Mouse (Mus musculus) bone marrow, adult 2 months (tissue): Measurements from ENCODE around the gene Clcn6. TPM values are rescaled to one million over a fixed set of nuclear protein-coding genes. Genes with fewer than 3 reads are reported as not detected.

Experiments used
- H3K27ac ChIP-seq: fragments of 200-500 bp; 2 replicates; pipeline ENCODE4 v1.5.1; 2012; ENCODE audit warnings: low read depth, mild to moderate bottlenecking, control low read depth, inconsistent platforms, low read length; ENCODE audit not compliant: control insufficient read depth, poor library complexity, insufficient read depth
- H3K4me1 ChIP-seq: fragments of 200-500 bp; 2 replicates; pipeline ENCODE4 v1.6.1; 2011; ENCODE audit warnings: low read length; ENCODE audit not compliant: control insufficient read depth, insufficient read depth
- H3K4me3 ChIP-seq: fragments of 200-500 bp; replicated peaks from 2 replicates; pipeline ENCODE3; 2011; ENCODE audit warnings: mild to moderate bottlenecking, low read depth, low read length, control low read depth; ENCODE audit not compliant: control insufficient read depth
- CTCF ChIP-seq: fragments of 200-500 bp; IDR thresholded peaks from 2 replicates; pipeline ENCODE4 v1.5.1; 2011; ENCODE audit warnings: low read length, control low read depth; ENCODE audit not compliant: control insufficient read depth, insufficient read depth
- POLR2A ChIP-seq: fragments of 200-500 bp; IDR thresholded peaks from 2 replicates; pipeline ENCODE4 v1.6.1; 2011; ENCODE audit warnings: low read depth, mild to moderate bottlenecking, control low read depth, low read length, borderline replicate concordance; ENCODE audit not compliant: control insufficient read depth
- WGBS: fragments of 180-500 bp; shearing (Covaris S2); methylation state at CpG from one replicate; pipeline ENCODE4 v1.1.7; 2018; 5-methylcytosine and 5-hydroxymethylcytosine counted together
- polyA plus RNA-seq: library from polyadenylated mRNA; stranded (reverse); fragments of >200 nt; gene quantifications from 2 replicates; pipeline ENCODE4 v1.2.4, GENCODE M21; 2011; ENCODE audit warnings: low replicate concordance; ENCODE audit not compliant: missing spikeins, insufficient read depth, insufficient read length

Gene Clcn6
- polyA plus RNA-seq, 1 experiment, result 6.8 TPM

DNA sequence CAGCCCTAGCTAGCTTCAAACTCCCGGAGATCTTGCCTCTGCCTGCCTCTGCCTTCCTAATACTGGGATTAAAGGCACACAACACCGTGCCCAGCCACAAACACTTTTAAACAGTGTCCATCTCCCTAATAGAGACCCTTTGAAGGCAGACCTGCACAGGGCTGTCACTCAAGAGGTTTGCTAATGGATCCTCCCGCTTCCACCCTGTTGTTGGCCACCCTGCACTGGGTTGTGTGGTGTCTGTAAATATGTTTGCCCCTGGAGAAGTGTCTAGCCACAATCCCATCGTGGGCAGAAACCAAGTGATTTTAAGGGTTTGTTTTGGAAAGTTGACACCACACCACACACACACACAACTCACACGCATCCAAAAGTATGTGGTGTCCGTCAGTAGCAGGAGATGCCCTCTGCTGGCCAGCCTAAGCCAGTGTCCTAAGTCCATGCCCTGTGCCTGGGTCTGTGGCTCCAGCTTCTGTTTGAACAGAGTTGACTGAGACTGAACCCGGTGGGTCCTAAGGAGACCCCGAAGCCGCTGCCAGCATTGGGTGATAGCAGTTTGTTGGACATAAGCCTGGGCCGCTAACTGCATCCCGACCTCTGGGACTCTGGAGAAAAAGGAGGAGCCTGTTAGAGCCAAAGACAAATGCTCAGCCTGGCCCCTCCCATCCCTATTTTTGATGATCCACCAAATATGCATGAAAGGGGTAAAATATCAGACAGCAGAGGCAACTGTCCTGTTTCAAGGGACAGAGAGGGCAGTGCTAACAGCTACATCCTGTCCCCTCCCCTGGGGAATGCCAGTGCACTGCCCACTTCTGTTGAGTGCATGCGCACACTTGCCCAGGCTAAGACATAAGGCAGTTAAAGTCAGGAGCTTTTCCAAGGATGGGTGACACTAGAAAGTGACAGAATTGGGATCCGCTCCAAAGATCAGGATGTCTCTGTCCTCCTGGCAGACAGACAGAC is 21.8 kb upstream of the Clcn6 start:
- H3K4me3 ChIP-seq, result no peak overlapping the region
- TF ChIP-seq POLR2A, result no peak
- peak; percentile 77 for TF ChIP-seq CTCF
- H3K4me1 ChIP-seq, result no peaks in the 10 kb centered on the region
- WGBS, result 49% methylated on average over 13 of the region's 13 CpGs
- H3K27ac ChIP-seq, result no peak overlapping the region

DNA sequence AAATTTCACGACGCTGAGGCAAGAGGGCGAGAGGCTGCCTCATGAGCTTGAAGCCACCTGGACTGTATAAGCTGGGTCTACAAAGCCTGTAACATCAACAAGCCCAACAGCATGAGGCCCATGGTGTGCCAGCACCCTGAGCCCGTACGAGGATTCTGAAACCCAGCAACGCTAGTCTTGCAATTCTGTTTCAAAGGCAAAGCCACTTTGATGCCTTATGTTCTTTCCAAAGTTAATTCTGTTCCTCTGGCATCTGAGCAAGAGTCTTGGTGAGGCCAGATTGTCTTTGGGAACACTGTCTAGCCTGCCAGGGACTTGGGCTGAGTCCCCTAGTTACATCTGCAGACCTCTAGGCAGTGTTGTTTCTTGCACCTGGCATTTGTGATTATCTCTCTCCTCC is 20.4 kb upstream of the Clcn6 start:
- no peak overlapping the region for H3K4me3 ChIP-seq
- WGBS, result 88% methylated on average over 6 of the region's 6 CpGs
- H3K4me1 ChIP-seq, result no peaks in the 10 kb centered on the region
- H3K27ac ChIP-seq, result no peak overlapping the region
- no peak for TF ChIP-seq CTCF
- TF ChIP-seq POLR2A, result no peak

DNA sequence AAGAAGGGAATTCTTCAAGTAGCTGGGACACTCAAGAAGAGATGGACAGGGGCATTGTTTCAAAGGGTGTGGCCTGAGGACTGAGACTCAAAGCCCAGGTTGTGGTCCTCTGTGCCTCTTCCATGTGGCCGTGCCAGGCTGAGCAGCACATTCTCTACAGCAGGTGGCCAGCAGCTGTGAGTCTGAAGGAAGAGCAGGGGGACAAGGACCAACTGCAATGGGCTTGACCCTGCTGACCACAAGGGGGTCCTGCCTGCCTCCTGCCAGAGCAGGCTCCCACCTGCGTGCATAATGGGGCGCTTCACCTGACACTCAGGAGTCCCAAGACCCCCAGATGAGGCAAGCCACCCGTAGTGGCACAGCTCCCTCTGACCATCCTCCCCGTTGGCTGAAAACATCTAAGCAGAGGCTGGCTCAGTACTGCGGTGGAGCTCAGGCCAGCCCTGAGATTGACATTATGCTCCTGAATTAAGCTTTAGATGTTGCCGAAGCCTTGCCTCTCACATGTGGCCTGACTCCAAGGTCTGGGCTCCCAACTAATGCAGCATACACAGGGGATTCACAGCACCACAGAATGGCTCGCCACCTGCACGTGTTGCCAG is 19.7 kb upstream of the Clcn6 start:
- no peak overlapping the region for H3K4me3 ChIP-seq
- H3K4me1 ChIP-seq, result no peaks in the 10 kb centered on the region
- no peak overlapping the region; the same call in 1 of the 2 replicates for H3K27ac ChIP-seq
- TF ChIP-seq POLR2A (0 out of 2 replicates have a peak, but pooled peaks have one; percentile 5), CTCF (no peak)
- 89% methylated on average over 9 of the region's 9 CpGs for WGBS

DNA sequence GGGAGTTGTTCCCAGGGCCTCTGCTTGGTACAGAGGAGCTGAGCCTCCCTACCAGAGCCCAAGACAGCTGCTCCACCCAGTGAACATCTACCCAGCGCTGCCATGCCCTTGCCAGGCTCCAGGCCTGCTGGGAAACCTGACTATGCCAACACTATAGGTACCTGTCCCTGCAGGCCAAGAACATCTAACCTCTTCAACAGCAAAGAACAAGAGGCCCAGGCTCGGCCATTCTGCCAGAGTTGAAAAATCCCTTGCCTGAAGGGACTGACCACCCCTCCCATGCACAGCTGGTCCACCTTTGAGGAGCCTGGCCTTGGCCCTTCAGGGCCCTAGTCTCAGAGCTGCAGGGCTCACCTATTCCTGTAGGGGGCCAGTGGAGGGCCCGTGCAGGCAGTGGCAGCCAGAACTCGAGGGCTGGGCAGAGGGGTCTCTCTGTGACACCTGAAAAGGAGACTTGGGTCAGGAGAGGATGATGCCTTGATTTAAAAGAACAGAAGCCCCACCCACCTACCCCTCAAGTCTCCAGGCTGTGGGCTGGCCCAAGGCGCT is 19.1 kb upstream of the Clcn6 start:
- WGBS, result 65% methylated on average over 5 of the region's 5 CpGs
- no peak overlapping the region for H3K27ac ChIP-seq
- TF ChIP-seq CTCF (peak; percentile 13; the same call in 1 of the 2 replicates), POLR2A (no peak)
- H3K4me1 ChIP-seq, result no peaks in the 10 kb centered on the region
- H3K4me3 ChIP-seq, result no peak overlapping the region

DNA sequence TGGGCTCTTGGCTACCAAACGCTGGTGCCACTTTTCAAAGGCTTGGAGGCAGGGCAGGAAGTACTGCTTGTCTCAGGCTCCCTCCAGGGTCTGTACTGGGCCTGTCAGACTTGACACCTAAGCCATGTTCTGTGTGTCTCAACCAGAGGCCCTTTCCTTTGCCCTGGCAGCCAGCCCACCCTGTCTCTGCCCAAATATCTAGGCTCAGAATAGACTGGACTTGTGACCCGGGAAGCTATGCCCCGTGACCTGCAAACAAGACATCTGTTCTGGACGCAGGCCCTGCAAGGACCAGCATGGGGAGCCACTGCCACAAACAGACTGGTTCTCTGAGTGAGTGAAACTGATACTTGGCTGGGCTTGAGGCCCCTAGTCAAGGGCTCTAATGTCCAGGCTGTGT is 18.2 kb upstream of the Clcn6 start:
- no peak overlapping the region for H3K27ac ChIP-seq
- H3K4me1 ChIP-seq, result no peaks in the 10 kb centered on the region
- no peak overlapping the region for H3K4me3 ChIP-seq
- no peak for TF ChIP-seq CTCF
- WGBS, result 85% methylated on average over 4 of the region's 4 CpGs

DNA sequence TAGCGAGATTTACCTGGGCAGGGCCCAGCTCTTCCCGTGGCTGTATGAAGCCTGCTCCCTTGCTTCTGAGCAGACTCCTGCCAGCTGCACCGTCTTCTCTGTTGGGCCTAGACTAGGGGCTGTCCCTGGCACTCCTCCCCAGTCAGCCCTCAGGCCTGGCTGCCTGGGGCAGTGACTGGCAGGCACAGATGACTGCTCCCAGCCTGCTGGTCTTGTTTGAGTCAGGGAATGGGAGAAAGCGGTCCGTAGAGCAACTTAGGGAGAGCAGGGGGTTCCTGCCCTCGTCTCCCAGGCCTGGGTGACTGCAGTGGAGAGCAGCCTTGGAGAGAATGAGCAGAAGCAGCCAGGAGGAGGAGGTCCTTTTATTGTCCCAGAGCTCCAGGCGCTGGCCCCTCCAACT is 17.6 kb upstream of the Clcn6 start:
- WGBS, result 88% methylated on average over 7 of the region's 7 CpGs
- no peak for TF ChIP-seq CTCF
- no peak for TF ChIP-seq POLR2A
- no peak overlapping the region for H3K27ac ChIP-seq
- no peak overlapping the region for H3K4me3 ChIP-seq
- H3K4me1 ChIP-seq, result no peaks in the 10 kb centered on the region

DNA sequence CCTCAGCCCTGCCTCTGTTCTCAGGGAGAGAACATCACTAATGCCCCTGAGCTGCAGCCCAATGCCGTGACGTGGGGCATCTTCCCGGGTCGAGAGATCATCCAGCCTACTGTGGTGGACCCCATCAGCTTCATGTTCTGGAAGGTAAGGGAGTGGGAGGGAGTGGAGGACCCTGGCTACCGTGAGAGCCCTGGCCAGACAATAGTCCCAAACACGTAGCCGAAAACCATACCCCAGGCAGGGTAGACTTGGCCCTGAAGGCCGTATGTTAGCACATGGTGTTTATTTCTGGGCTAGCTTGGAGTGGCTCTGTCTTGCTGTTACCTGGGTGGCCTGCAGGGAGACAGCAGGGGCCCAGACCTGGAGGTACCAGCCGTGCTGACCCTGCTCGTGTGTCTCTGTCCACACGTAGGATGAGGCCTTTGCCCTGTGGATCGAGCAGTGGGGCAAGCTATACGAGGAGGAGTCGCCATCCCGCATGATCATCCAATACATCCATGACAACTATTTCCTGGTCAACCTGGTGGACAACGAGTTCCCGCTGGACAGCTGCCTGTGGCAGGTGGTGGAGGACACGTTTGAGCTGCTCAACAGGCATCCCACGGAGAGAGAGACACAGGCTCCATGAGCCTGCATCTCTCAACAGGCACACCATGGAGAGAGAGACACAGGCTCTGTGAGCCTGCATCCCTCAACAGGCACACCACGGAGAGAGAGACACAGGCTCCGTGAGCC is 16.5 kb upstream of the Clcn6 start:
- 89% methylated on average over 21 of the region's 21 CpGs for WGBS
- no peak for TF ChIP-seq POLR2A
- no peak for TF ChIP-seq CTCF
- Histone ChIP-seq H3K4me1 (no peaks in the 10 kb centered on the region), H3K27ac (no peak overlapping the region), H3K4me3 (no peak overlapping the region)

DNA sequence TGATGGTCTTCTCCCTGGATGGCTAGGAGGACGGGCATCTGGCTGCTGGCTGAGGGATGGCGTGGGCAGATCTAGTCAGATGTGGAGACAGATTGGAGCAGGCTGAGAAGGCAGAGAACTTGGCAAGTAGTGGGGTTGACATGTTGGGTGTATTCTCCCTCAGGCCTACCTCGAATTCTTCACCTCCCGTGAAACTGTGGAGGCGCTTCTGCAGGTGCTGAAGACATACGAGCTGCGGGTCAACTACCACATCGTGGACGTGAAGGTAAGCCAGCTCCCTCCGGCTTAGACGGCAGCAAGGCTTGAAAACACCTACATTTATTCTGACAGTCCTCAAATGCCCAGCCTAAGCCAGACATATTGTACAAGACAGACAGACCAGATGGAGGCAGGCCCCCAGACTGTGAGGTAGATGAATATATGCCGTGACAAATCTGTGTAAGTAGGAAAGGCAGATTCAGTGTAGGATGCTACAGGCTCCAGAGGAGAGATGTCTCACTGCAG is 14.8 kb upstream of the Clcn6 start:
- H3K27ac ChIP-seq, result no peak overlapping the region
- TF ChIP-seq POLR2A, result no peak
- TF ChIP-seq CTCF, result no peak
- H3K4me3 ChIP-seq, result no peak overlapping the region
- WGBS, result 89% methylated on average over 12 of the region's 12 CpGs
- no peaks in the 10 kb centered on the region for H3K4me1 ChIP-seq
